Mouse (Mus musculus): ENCODE results near the gene Trip4.
"Not testable (repeated sequence)": the region's sequence is repeated elsewhere in the genome, so short reads cannot be mapped to it uniquely, and the experiment has no call there.

Trip4 gene

DNA sequence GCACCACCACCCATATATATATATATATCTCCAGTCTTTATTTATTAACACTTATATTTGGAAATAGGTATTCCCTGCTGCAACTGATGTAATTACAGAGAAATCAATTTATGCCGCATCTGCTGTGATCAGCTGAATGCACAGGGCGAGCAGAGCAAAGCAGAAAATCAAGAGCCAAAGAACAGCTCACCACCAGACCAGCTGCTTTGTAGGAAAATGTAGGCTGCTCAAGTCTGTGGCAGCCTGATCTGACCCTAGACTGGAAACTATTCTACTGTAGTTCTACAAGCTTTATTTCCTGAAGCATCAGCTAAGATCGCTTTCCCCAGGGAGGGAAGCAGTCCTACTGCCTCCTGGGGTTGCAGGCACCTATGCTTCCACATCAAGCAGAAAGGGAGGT, 115.1 kb downstream of the Trip4 start:
- DNase-seq (ENCODE audit: low read depth, low spot score) = no peak
- H3K36me3 ChIP-seq (ENCODE audit: control insufficient read depth, insufficient read depth, low read length, poor library complexity, severe bottlenecking) = no peaks in the 10 kb centered on the region
- H3K27me3 ChIP-seq (ENCODE audit: control insufficient read depth, insufficient read depth, low read length, poor library complexity, severe bottlenecking) = no peaks in the 10 kb centered on the region

DNA sequence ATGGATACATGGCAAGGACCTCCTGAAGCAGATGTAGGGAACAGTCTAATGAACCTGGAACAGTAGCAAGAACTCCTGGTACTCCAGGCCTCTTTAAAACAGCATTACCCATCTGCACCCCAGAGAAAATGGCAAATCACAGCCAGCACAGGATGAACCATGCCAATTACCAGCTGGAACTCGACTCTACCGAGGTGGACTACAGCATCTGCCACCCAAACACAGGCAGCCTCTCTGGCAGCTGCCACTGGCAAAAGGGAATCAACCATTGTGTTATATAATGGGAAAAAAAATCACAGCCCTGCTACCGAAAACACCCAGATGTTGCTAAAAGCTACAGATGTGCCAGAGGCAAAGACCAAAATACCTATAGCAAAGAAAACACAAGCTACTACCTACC, 115.5 kb downstream of the Trip4 start:
- no peak for DNase-seq (ENCODE audit: low read depth, low spot score)
- H3K27me3 ChIP-seq (ENCODE audit: control insufficient read depth, insufficient read depth, low read length, poor library complexity, severe bottlenecking) = no peaks in the 10 kb centered on the region
- H3K36me3 ChIP-seq (ENCODE audit: control insufficient read depth, insufficient read depth, low read length, poor library complexity, severe bottlenecking) = no peaks in the 10 kb centered on the region

DNA sequence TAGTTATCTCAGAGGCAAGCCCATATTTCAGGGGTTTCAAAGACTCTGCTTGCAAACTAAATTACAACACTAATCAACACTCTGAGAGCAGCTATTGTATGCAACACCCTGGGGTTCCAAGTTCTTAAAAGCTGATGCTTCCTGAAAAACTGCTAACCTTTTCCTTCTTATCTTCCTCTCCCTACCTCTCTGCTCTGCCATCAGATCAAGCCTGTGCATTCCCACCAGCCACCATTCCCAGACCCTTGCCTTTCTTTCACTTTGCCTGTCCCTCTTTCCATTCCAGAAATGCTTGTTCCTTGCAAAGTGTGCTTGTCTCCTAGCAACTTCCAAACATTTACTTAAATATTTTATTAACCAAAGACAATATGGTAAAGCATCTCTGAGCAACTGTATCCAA, 116.7 kb downstream of the Trip4 start:
- Histone ChIP-seq H3K27me3 (ENCODE audit: control insufficient read depth, insufficient read depth, low read length, poor library complexity, severe bottlenecking) (no peaks in the 10 kb centered on the region), H3K36me3 (ENCODE audit: control insufficient read depth, insufficient read depth, low read length, poor library complexity, severe bottlenecking) (no peaks in the 10 kb centered on the region)
- DNase-seq (ENCODE audit: low read depth, low spot score) = no peak

- Histone ChIP-seq H3K36me3 (ENCODE audit: control insufficient read depth, insufficient read depth, low read length, poor library complexity, severe bottlenecking) (no peaks in the 10 kb centered on the region), H3K27me3 (ENCODE audit: control insufficient read depth, insufficient read depth, low read length, poor library complexity, severe bottlenecking) (no peaks in the 10 kb centered on the region)
- DNase-seq (ENCODE audit: low read depth, low spot score) = no peak
Observed at GRCm38 (mm10) chr9:65791106-65791505, 117.5 kb downstream of the Trip4 start.

DNA sequence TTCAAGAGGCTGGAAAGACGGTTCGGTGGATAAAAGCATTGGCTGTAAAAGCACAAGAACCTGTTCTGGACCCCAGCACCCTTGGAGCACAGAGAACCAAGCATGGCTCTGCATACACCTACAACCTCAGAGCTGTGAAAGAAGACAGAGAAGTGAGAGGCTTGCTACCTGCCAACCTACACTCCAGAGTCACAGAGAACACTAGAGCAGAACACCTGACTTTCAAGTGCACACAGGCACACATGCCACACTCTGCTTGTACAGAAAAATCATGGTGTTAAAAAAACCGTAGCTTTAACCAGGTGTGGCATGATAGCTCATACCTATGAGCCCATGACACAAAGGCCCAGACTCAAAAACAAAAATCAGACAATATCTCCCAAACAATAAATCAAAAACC, 118.8 kb downstream of the Trip4 start:
- Histone ChIP-seq H3K27me3 (ENCODE audit: control insufficient read depth, insufficient read depth, low read length, poor library complexity, severe bottlenecking) (no peaks in the 10 kb centered on the region), H3K36me3 (ENCODE audit: control insufficient read depth, insufficient read depth, low read length, poor library complexity, severe bottlenecking) (no peaks in the 10 kb centered on the region)
- DNase-seq (ENCODE audit: low read depth, low spot score) = no peak

GRCm38 (mm10) chr9:65788556-65788955, 120.0 kb downstream of the Trip4 start:
- H3K36me3 ChIP-seq (ENCODE audit: control insufficient read depth, insufficient read depth, low read length, poor library complexity, severe bottlenecking) = no peaks in the 10 kb centered on the region
- H3K27me3 ChIP-seq (ENCODE audit: control insufficient read depth, insufficient read depth, low read length, poor library complexity, severe bottlenecking) = no peaks in the 10 kb centered on the region
- DNase-seq (ENCODE audit: low read depth, low spot score) = no peak

DNA sequence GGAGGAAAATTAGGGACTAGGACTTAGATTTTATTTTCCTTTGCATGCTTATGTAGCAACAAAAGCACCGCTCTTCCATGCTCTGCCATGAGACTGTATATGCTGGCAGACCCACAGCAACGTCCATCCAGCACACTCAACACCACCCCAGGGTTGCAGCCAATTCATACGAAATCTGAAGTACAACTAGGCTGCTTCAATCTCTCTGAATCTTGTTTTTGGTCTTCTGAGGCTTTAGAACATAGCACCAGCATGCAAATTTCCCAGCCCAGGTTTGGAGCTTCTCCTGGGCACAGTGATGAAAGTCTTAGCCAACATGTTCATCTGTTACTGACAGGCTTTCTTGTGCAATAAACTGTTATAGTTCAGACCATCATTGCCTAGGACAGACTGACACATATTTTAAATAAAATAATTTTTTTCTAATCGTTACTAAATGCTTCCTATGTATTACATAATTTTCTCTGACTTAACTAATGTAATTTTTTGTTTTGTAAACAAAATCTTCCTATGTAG, 120.7 kb downstream of the Trip4 start:
- Histone ChIP-seq H3K27me3 (ENCODE audit: control insufficient read depth, insufficient read depth, low read length, poor library complexity, severe bottlenecking) (no peaks in the 10 kb centered on the region), H3K36me3 (ENCODE audit: control insufficient read depth, insufficient read depth, low read length, poor library complexity, severe bottlenecking) (no peaks in the 10 kb centered on the region)
- no peak for DNase-seq (ENCODE audit: low read depth, low spot score)

- Histone ChIP-seq H3K36me3 (ENCODE audit: control insufficient read depth, insufficient read depth, low read length, poor library complexity, severe bottlenecking) (no peaks in the 10 kb centered on the region), H3K27me3 (ENCODE audit: control insufficient read depth, insufficient read depth, low read length, poor library complexity, severe bottlenecking) (no peaks in the 10 kb centered on the region)
- DNase-seq (ENCODE audit: low read depth, low spot score) = peak; percentile 6
Observed at GRCm38 (mm10) chr9:65786885-65787787, 121.5 kb downstream of the Trip4 start.

GRCm38 (mm10) chr9:65785772-65786368, 122.7 kb downstream of the Trip4 start:
- no peaks in the 10 kb centered on the region for H3K27me3 ChIP-seq (ENCODE audit: control insufficient read depth, insufficient read depth, low read length, poor library complexity, severe bottlenecking)
- no peaks in the 10 kb centered on the region for H3K36me3 ChIP-seq (ENCODE audit: control insufficient read depth, insufficient read depth, low read length, poor library complexity, severe bottlenecking)
- no peak for DNase-seq (ENCODE audit: low read depth, low spot score)

GRCm38 (mm10) chr9:65779619-65780018, 129.0 kb downstream of the Trip4 start:
- not testable (repeated sequence) for H3K27me3 ChIP-seq (ENCODE audit: control insufficient read depth, insufficient read depth, low read length, poor library complexity, severe bottlenecking); H3K36me3 ChIP-seq (ENCODE audit: control insufficient read depth, insufficient read depth, low read length, poor library complexity, severe bottlenecking); DNase-seq (ENCODE audit: low read depth, low spot score)

Data from splenic B cell, adult 2 months (primary cell).